Mouse (Mus musculus) ES-E14 (cell line): ENCODE measurements around the gene 2010300C02Rik.

ENCODE experiments used
- MAFK ChIP-seq: IDR thresholded peaks from 2 replicates; pipeline ENCODE4 v1.6.1; 2014; ENCODE audit warnings: mild to moderate bottlenecking, low read depth, low read length, inconsistent platforms; ENCODE audit not compliant: insufficient read depth
- ZNF384 ChIP-seq: IDR thresholded peaks from 2 replicates; pipeline ENCODE4 v1.6.1; 2012; ENCODE audit warnings: low read depth, low read length, inconsistent platforms

GRCm38 (mm10) chr1:37698852-37699439 is 20.9 kb downstream of the 2010300C02Rik start:
- TF ChIP-seq MAFK (no peak), ZNF384 (no peak)
